Mouse (Mus musculus) midbrain, embryonic 11.5 days (tissue): ENCODE measurements at regions not wholly inside any gene's neighbourhood (a gene's known extent, or its start where the extent isn't known, plus 50 kb on each side); places are given as distances from the start of the nearest gene placed in this dataset.

Experiments used
- ATAC-seq: fragments of 200-750 bp; cut with Nextera tagmentation; 2 replicates; pipeline ENCODE4 v1.8.0; 2017; ENCODE audit warnings: moderate TSS enrichment, moderate library complexity; ENCODE audit not compliant: low FRiP score
- DNase-seq: peaks from one replicate; pipeline ENCODE4 v3.0.0; 2015; ENCODE audit warnings: low spot score; ENCODE audit errors: missing footprints
- H3K27ac ChIP-seq: fragments of 300-500 bp; sonication (generic); 2 replicates; pipeline ENCODE4 v1.5.1; 2014; ENCODE audit warnings: low read depth, low read length
- H3K27me3 ChIP-seq: fragments of 300-500 bp; sonication (generic); 2 replicates; pipeline ENCODE4 v1.6.1; 2014; ENCODE audit warnings: mild to moderate bottlenecking, low read length, moderate library complexity, mixed read lengths; ENCODE audit not compliant: control insufficient read depth, insufficient read depth
- H3K36me3 ChIP-seq: fragments of 300-500 bp; sonication (generic); 2 replicates; pipeline ENCODE4 v1.6.1; 2014; ENCODE audit warnings: mild to moderate bottlenecking, low read length, moderate library complexity, mixed read lengths; ENCODE audit not compliant: control insufficient read depth, insufficient read depth
- H3K4me1 ChIP-seq: fragments of 300-500 bp; sonication (generic); 2 replicates; pipeline ENCODE4 v1.6.1; 2014; ENCODE audit warnings: low read length; ENCODE audit not compliant: control insufficient read depth, insufficient read depth
- H3K4me2 ChIP-seq: fragments of 300-500 bp; sonication (generic); 2 replicates; pipeline ENCODE4 v1.6.1; 2014; ENCODE audit warnings: mild to moderate bottlenecking, moderate library complexity
- H3K4me3 ChIP-seq: fragments of 300-500 bp; sonication (generic); 2 replicates; pipeline ENCODE4 v1.5.1; 2014; ENCODE audit warnings: low read depth, low read length
- H3K9ac ChIP-seq: fragments of 300-500 bp; sonication (generic); 2 replicates; pipeline ENCODE4 v1.6.1; 2014; ENCODE audit warnings: low read length
- H3K9me3 ChIP-seq: fragments of 300-500 bp; sonication (generic); 2 replicates; pipeline ENCODE4 v1.6.1; 2016; ENCODE audit warnings: low read length; ENCODE audit not compliant: control insufficient read depth
- WGBS: fragments of 180-500 bp; shearing (Covaris S2); extraction: QIAGEN DNeasy Blood & Tissue Kit; methylation state at CpG from one replicate; pipeline ENCODE4 v1.1.7; 2014; 5-methylcytosine and 5-hydroxymethylcytosine counted together

- Histone ChIP-seq H3K4me2 (no peak overlapping the region), H3K27me3 (no peaks in the 10 kb centered on the region), H3K36me3 (no peaks in the 10 kb centered on the region), H3K9me3 (no peaks in the 10 kb centered on the region), H3K9ac (no peak overlapping the region), H3K4me1 (no peaks in the 10 kb centered on the region), H3K4me3 (no peak overlapping the region), H3K27ac (no peak overlapping the region)
- ATAC-seq (no peak), DNase-seq (no peak)
- whole genome bisulfite sequencing, result 88% methylated on average over 4 of the region's 4 CpGs
Observed at GRCm38 (mm10) chr2:51868878-51869510, 66.0 kb downstream of the Rbm43 start.

GRCm38 (mm10) chr2:51871571-51871970 is 63.4 kb downstream of the Rbm43 start:
- Histone ChIP-seq H3K9ac (no peak overlapping the region), H3K4me3 (no peak overlapping the region), H3K27ac (no peak overlapping the region), H3K9me3 (no peaks in the 10 kb centered on the region), H3K4me1 (no peaks in the 10 kb centered on the region), H3K36me3 (no peaks in the 10 kb centered on the region), H3K27me3 (no peaks in the 10 kb centered on the region), H3K4me2 (no peak overlapping the region)
- ATAC-seq (no peak), DNase-seq (no peak)
- 90% methylated on average over 14 of the region's 14 CpGs for WGBS
